Mouse (Mus musculus) midbrain, embryonic 14.5 days (tissue): Measurements from ENCODE around the gene Cfap45. TPM values are rescaled to one million over a fixed set of nuclear protein-coding genes. Genes with fewer than 3 reads are reported as not detected.
A peak's percentile ranks its signal among the peaks of the same experiment; 100 is the strongest.

Experiments used
- ATAC-seq: fragments of 200-750 bp; cut with Nextera tagmentation; 2 replicates; pipeline ENCODE4 v1.8.0; 2017; ENCODE audit warnings: moderate number of reproducible peaks, moderate library complexity; ENCODE audit not compliant: low FRiP score, low TSS enrichment
- DNase-seq: peaks from one replicate; pipeline ENCODE4 v3.0.0-alpha.2; 2015
- H3K27ac ChIP-seq: fragments of 300-500 bp; sonication (generic); replicated peaks from 2 replicates; pipeline ENCODE4 v1.5.1; 2014; ENCODE audit warnings: mild to moderate bottlenecking, low read depth, low read length, moderate library complexity
- H3K27me3 ChIP-seq: fragments of 300-500 bp; sonication (generic); 2 replicates; pipeline ENCODE4 v1.6.1; 2014; ENCODE audit warnings: low read length, control low read depth, mixed read lengths; ENCODE audit not compliant: control insufficient read depth, insufficient read depth
- H3K36me3 ChIP-seq: fragments of 300-500 bp; sonication (generic); 2 replicates; pipeline ENCODE4 v1.6.1; 2014; ENCODE audit warnings: low read length, control low read depth; ENCODE audit not compliant: control insufficient read depth, insufficient read depth
- H3K4me1 ChIP-seq: fragments of 300-500 bp; sonication (generic); 2 replicates; pipeline ENCODE4 v1.6.1; 2014; ENCODE audit warnings: mild to moderate bottlenecking, antibody characterized with exemption, low read length, control low read depth; ENCODE audit not compliant: control insufficient read depth, insufficient read depth
- H3K4me2 ChIP-seq: fragments of 300-500 bp; sonication (generic); 2 replicates; pipeline ENCODE4 v1.6.1; 2014; ENCODE audit warnings: mild to moderate bottlenecking, low read length, moderate library complexity
- H3K4me3 ChIP-seq: fragments of 300-500 bp; sonication (generic); replicated peaks from 2 replicates; pipeline ENCODE4 v1.5.1; 2014; ENCODE audit warnings: low read depth, low read length
- H3K9ac ChIP-seq: fragments of 300-500 bp; sonication (generic); replicated peaks from 2 replicates; pipeline ENCODE4 v1.6.1; 2014; ENCODE audit warnings: mild to moderate bottlenecking, low read length, moderate library complexity
- H3K9me3 ChIP-seq: fragments of 300-500 bp; sonication (generic); 2 replicates; pipeline ENCODE4 v1.6.1; 2016; ENCODE audit warnings: low read length, control low read depth, mixed read lengths; ENCODE audit not compliant: control insufficient read depth
- WGBS: fragments of 180-500 bp; shearing (Covaris S2); extraction: QIAGEN DNeasy Blood & Tissue Kit; methylation state at CpG from one replicate; pipeline ENCODE4 v1.1.7; 2014; 5-methylcytosine and 5-hydroxymethylcytosine counted together
- polyA plus RNA-seq: library from polyadenylated mRNA; unstranded; fragments of >200 nt; fragmentation: Nextera tagmentation; extraction: Ambion mirVana; gene quantifications from 2 replicates; pipeline ENCODE4 v1.2.1, GENCODE M21; 2014

The Cfap45 gene
- polyA plus RNA-seq, 1 experiment from 2014 or later: 1.9 TPM

GRCm38 (mm10) chr1:172532551-172532950 is 11.9 kb downstream of the Cfap45 start:
- Histone ChIP-seq H3K27me3 (no peaks in the 10 kb centered on the region; the same call in 1 of the 2 replicates), H3K9ac (0 out of 2 replicates have a peak overlapping the region, but pooled peaks have one; percentile 1), H3K9me3 (no peaks in the 10 kb centered on the region), H3K4me1 (peaks cover 13% of the 10 kb centered on the region), H3K4me3 (peak overlapping the region; percentile 18; the same call in 1 of the 2 replicates), H3K4me2 (peak overlapping the region; percentile 43), H3K36me3 (no peaks in the 10 kb centered on the region), H3K27ac (no peak overlapping the region)
- peak; percentile 71 for DNase-seq
- ATAC-seq: peak; percentile 70
- WGBS: 1% methylated on average over 13 of the region's 13 CpGs

DNA sequence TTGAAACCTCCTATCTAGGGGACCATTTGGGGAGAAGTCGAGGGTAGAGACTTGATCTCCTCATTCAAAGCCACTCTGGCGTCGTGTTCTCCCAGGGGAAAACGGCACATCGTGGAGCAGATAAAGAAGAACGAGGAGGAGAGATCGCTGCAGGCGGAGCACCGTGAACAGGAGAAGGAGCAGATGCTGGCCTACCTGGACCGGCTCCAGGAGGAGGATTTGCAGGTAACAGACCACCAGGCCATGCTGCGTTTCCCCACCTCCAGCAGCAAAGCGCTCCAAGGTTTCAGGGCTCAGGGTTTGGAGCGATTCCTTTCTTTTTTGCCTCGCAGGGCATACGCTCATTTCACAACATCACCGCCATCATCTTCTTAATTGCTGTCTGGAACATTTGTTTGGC is 14.5 kb downstream of the Cfap45 start:
- Histone ChIP-seq H3K27ac (no peak overlapping the region), H3K9ac (no peak overlapping the region), H3K9me3 (no peaks in the 10 kb centered on the region), H3K4me2 (no peak overlapping the region), H3K27me3 (no peaks in the 10 kb centered on the region; the same call in 1 of the 2 replicates), H3K4me3 (no peak overlapping the region), H3K4me1 (peaks cover 18% of the 10 kb centered on the region), H3K36me3 (no peaks in the 10 kb centered on the region)
- DNase-seq: no peak
- 79% methylated on average over 16 of the region's 16 CpGs for WGBS
- no peak for ATAC-seq

GRCm38 (mm10) chr1:172539827-172540226 is 19.2 kb downstream of the Cfap45 start:
- H3K27me3 ChIP-seq: no peaks in the 10 kb centered on the region
- H3K27ac ChIP-seq: peak overlapping the region; percentile 65
- H3K36me3 ChIP-seq: no peaks in the 10 kb centered on the region
- WGBS: 52% methylated on average over 6 of the region's 6 CpGs
- DNase-seq: peak; percentile 27
- H3K9me3 ChIP-seq: no peaks in the 10 kb centered on the region
- H3K9ac ChIP-seq: no peak overlapping the region
- H3K4me3 ChIP-seq: no peak overlapping the region
- peaks cover 8% of the 10 kb centered on the region; the same call in 1 of the 2 replicates for H3K4me1 ChIP-seq
- ATAC-seq: peak; percentile 28; the same call in 1 of the 2 replicates
- H3K4me2 ChIP-seq: no peak overlapping the region

GRCm38 (mm10) chr1:172540283-172540820 is 19.8 kb downstream of the Cfap45 start:
- H3K27me3 ChIP-seq: no peaks in the 10 kb centered on the region
- ATAC-seq (no peak), DNase-seq (peak; percentile 44)
- no peaks in the 10 kb centered on the region for H3K36me3 ChIP-seq
- peak overlapping the region; percentile 65 for H3K27ac ChIP-seq
- no peak overlapping the region for H3K4me3 ChIP-seq
- no peak overlapping the region for H3K9ac ChIP-seq
- H3K9me3 ChIP-seq: no peaks in the 10 kb centered on the region
- 35% methylated on average over 11 of the region's 11 CpGs for WGBS
- peaks cover 8% of the 10 kb centered on the region; the same call in 1 of the 2 replicates for H3K4me1 ChIP-seq
- H3K4me2 ChIP-seq: no peak overlapping the region

DNA sequence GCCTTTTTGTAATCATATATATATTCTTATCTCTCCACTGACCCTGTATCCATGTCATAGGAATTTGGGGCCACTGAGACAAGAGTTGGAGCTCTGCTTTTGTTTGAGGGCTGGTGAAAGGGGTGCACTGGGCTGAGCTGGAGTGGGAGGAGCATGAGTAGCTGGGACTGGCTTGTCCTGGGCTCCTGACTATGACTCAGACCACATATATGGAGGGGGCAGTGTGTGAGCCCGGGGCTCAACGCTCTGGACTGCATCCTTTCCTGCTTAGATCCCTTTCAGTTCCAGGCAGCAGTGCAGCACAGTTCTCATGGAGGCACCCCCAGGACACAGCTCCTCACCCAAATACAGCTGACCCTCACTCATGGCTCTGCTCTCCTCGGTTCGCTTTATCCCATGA is 25.5 kb downstream of the Cfap45 start:
- Histone ChIP-seq H3K9ac (no peak overlapping the region), H3K4me2 (no peak overlapping the region), H3K9me3 (no peaks in the 10 kb centered on the region), H3K4me1 (peaks cover 18% of the 10 kb centered on the region), H3K27me3 (no peaks in the 10 kb centered on the region), H3K4me3 (no peak overlapping the region), H3K27ac (no peak overlapping the region), H3K36me3 (no peaks in the 10 kb centered on the region)
- DNase-seq (no peak), ATAC-seq (no peak)
- 85% methylated on average over 4 of the region's 4 CpGs for WGBS

GRCm38 (mm10) chr1:172548501-172548900 is 27.9 kb downstream of the Cfap45 start:
- no peak overlapping the region for H3K9ac ChIP-seq
- 50% methylated on average over 7 of the region's 7 CpGs for WGBS
- H3K4me2 ChIP-seq: no peak overlapping the region
- H3K27me3 ChIP-seq: no peaks in the 10 kb centered on the region
- H3K36me3 ChIP-seq: no peaks in the 10 kb centered on the region
- no peaks in the 10 kb centered on the region for H3K9me3 ChIP-seq
- H3K4me3 ChIP-seq: no peak overlapping the region
- DNase-seq (no peak), ATAC-seq (no peak)
- H3K4me1 ChIP-seq: peaks cover 22% of the 10 kb centered on the region
- H3K27ac ChIP-seq: no peak overlapping the region

DNA sequence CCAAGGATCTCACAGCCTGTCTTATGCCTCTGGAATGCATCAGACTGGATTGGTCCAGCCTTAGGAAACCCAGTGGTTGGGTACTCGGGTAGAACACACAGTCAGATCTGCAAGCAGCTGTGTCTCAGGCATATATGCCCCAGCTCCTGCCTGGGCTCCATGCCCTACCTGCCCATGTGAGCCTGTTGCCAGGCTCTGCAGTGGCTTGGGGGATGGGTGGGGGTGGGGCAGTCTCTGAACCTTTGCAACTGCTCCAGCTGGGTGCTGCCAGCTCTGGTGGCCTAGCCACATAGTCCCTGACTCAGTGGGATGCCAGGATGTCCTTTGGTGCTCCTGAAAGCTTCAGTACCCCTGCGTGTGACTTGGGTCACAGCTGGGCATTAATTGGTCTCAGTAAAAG is 28.7 kb downstream of the Cfap45 start:
- WGBS: 14% methylated on average over 2 of the region's 2 CpGs
- H3K4me2 ChIP-seq: peak overlapping the region; percentile 62
- H3K36me3 ChIP-seq: no peaks in the 10 kb centered on the region
- no peak overlapping the region for H3K9ac ChIP-seq
- no peak overlapping the region for H3K4me3 ChIP-seq
- H3K4me1 ChIP-seq: peaks cover 22% of the 10 kb centered on the region
- no peak for ATAC-seq
- H3K9me3 ChIP-seq: no peaks in the 10 kb centered on the region
- no peak overlapping the region for H3K27ac ChIP-seq
- H3K27me3 ChIP-seq: no peaks in the 10 kb centered on the region
- DNase-seq: no peak

DNA sequence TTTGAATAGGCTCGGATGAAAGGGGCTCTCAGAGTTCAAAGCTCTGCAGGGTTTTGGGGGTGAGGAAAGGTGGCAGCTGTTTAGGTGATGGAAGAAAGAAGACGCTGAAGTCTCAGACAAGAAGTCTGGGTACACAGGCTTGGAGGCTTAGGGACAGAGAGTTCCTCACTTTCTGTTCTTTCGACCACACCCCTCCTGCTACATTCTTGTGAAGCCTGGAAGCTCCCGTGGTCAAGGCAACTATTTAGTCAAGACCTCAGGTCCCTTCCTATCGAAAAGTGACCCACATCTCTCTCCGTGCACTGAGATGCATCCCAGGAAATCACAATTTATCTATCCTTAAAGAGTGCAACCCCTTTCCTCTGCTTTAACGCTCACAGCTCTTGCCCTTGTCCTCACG is 29.1 kb downstream of the Cfap45 start:
- Histone ChIP-seq H3K36me3 (no peaks in the 10 kb centered on the region), H3K4me2 (peak overlapping the region; percentile 62), H3K9me3 (no peaks in the 10 kb centered on the region), H3K4me3 (peak overlapping the region; percentile 42), H3K27ac (no peak overlapping the region), H3K9ac (peak overlapping the region; percentile 45; the same call in 1 of the 2 replicates), H3K27me3 (no peaks in the 10 kb centered on the region), H3K4me1 (peaks cover 22% of the 10 kb centered on the region)
- ATAC-seq: no peak
- no peak for DNase-seq
- whole genome bisulfite sequencing: 4% methylated on average over 8 of the region's 8 CpGs

- H3K36me3 ChIP-seq: no peaks in the 10 kb centered on the region
- H3K9me3 ChIP-seq: no peaks in the 10 kb centered on the region
- peaks cover 22% of the 10 kb centered on the region for H3K4me1 ChIP-seq
- WGBS: under 1% methylated on average over 8 of the region's 8 CpGs
- peak overlapping the region; percentile 42 for H3K4me3 ChIP-seq
- DNase-seq (peak; percentile 81), ATAC-seq (peak; percentile 82)
- peak overlapping the region; percentile 38 for H3K27ac ChIP-seq
- H3K4me2 ChIP-seq: peak overlapping the region; percentile 62
- H3K27me3 ChIP-seq: no peaks in the 10 kb centered on the region
- H3K9ac ChIP-seq: peak overlapping the region; percentile 45
Measured at GRCm38 (mm10) chr1:172550551-172550951, 29.9 kb downstream of the Cfap45 start.
